Mouse (Mus musculus) hindbrain, embryonic 16.5 days (tissue): ENCODE results near the gene Pla2g4e. TPM values are rescaled to one million over a fixed set of nuclear protein-coding genes. Genes with fewer than 3 reads are reported as not detected.
"Not testable (repeated sequence)": the region's sequence is repeated elsewhere in the genome, so short reads cannot be mapped to it uniquely, and the experiment has no call there.

Source experiments
- ATAC-seq: fragments of 200-750 bp; cut with Nextera tagmentation; 2 replicates; pipeline ENCODE4 v1.8.0; 2017; ENCODE audit warnings: moderate TSS enrichment, moderate library complexity
- H3K27ac ChIP-seq: fragments of 300-500 bp; sonication (generic); 2 replicates; pipeline ENCODE4 v1.5.1; 2014; ENCODE audit warnings: low read depth, mild to moderate bottlenecking, control low read depth, low read length, moderate library complexity
- H3K27me3 ChIP-seq: fragments of 300-500 bp; sonication (generic); replicated peaks from 2 replicates; pipeline ENCODE4 v1.6.1; 2014; ENCODE audit warnings: low read length; ENCODE audit not compliant: control insufficient read depth, insufficient read depth
- H3K36me3 ChIP-seq: fragments of 300-500 bp; sonication (generic); 2 replicates; pipeline ENCODE4 v1.6.1; 2014; ENCODE audit warnings: mild to moderate bottlenecking, low read length, moderate library complexity, mixed read lengths; ENCODE audit not compliant: control insufficient read depth, insufficient read depth
- H3K4me1 ChIP-seq: fragments of 300-500 bp; sonication (generic); 2 replicates; pipeline ENCODE4 v1.6.1; 2014; ENCODE audit warnings: low read depth, low read length; ENCODE audit not compliant: control insufficient read depth, insufficient read depth
- H3K4me2 ChIP-seq: fragments of 300-500 bp; sonication (generic); 2 replicates; pipeline ENCODE4 v1.6.1; 2014; ENCODE audit warnings: mild to moderate bottlenecking, low read length, control low read depth, moderate library complexity
- H3K4me3 ChIP-seq: fragments of 300-500 bp; sonication (generic); 2 replicates; pipeline ENCODE4 v1.5.1; 2014; ENCODE audit warnings: mild to moderate bottlenecking, low read length, control low read depth, moderate library complexity
- H3K9ac ChIP-seq: fragments of 300-500 bp; sonication (generic); 2 replicates; pipeline ENCODE4 v1.6.1; 2014; ENCODE audit warnings: low read depth, mild to moderate bottlenecking, control low read depth, low read length, moderate library complexity
- H3K9me3 ChIP-seq: fragments of 300-500 bp; sonication (generic); 2 replicates; pipeline ENCODE4 v1.6.1; 2014; ENCODE audit warnings: mild to moderate bottlenecking, low read length, moderate library complexity; ENCODE audit not compliant: control insufficient read depth
- WGBS: fragments of 180-500 bp; shearing (Covaris S2); extraction: QIAGEN DNeasy Blood & Tissue Kit; methylation state at CpG from one replicate; pipeline ENCODE4 v1.1.7; 2014; 5-methylcytosine and 5-hydroxymethylcytosine counted together
- polyA plus RNA-seq: library from polyadenylated mRNA; unstranded; fragments of >200 nt; fragmentation: Nextera tagmentation; extraction: Ambion mirVana; gene quantifications from 2 replicates; pipeline ENCODE4 v1.2.1, GENCODE M21; 2015

Gene Pla2g4e
- polyA plus RNA-seq, 1 experiment from 2014 or later: 5.7 TPM

DNA sequence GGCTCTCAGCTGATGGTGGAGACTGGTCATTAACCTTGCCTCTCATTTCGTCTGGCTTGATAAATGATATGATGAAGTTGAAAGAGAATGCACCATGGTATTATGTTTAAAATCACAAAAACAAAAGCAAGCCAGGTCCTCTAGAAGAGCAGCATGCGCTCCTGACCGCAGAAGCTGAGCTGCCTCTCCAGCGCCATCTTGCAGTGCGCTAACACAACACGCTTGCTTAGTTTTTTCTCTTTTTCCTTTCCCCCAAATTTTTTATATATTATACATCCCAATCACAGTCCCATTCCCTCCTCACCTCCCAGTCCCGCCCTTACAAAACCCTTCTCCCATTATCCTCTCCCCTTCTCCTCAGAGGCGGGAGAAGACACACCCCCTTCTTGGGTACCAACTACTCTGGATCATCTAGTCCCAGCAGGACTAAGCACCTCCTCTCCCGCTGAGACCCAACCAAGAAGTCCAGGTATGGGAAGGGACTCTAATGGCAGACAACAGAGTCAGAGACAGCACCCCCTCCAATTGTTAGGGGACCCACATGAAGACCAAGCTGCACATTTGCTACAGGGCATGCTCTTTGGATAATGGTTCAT lies 384 bp upstream of the Pla2g4e start:
- 22% methylated on average over 9 of the region's 9 CpGs for WGBS
- H3K4me1 ChIP-seq: peaks cover 5% of the 10 kb centered on the region
- H3K36me3 ChIP-seq: no peaks in the 10 kb centered on the region
- peak overlapping the region; percentile 47 for H3K4me3 ChIP-seq
- peak; percentile 82 for ATAC-seq
- peak overlapping the region; percentile 83 for H3K4me2 ChIP-seq
- peak overlapping the region; percentile 88 for H3K27ac ChIP-seq
- H3K9me3 ChIP-seq: no peaks in the 10 kb centered on the region
- no peaks in the 10 kb centered on the region for H3K27me3 ChIP-seq
- peak overlapping the region; percentile 72 for H3K9ac ChIP-seq

DNA sequence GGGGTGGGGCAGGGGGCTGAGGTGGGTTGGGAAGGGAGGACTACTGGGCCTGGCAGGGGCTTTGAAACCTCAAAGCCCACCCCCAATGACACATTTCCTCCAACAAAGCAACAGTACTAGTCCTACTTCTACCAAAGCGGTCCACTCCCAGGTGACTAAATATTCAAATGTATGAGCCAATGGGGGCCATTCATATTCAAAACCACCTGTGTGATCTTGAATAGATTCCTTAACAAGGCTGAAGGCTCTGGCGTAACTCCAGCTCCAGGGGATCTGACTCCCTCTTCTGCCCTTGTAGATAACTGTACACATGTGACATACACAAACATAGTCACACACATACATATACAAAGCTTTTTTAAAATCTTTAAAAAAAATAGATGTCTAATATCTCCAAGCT lies 1.1 kb downstream of the Pla2g4e start:
- H3K9ac ChIP-seq: no peak overlapping the region; the same call in 1 of the 2 replicates
- H3K4me1 ChIP-seq: peaks cover 5% of the 10 kb centered on the region
- no peak overlapping the region for H3K27ac ChIP-seq
- peak overlapping the region; percentile 47 for H3K4me3 ChIP-seq
- no peaks in the 10 kb centered on the region for H3K27me3 ChIP-seq
- no peaks in the 10 kb centered on the region for H3K9me3 ChIP-seq
- ATAC-seq: no peak
- H3K4me2 ChIP-seq: peak overlapping the region; percentile 83
- H3K36me3 ChIP-seq: no peaks in the 10 kb centered on the region
- 70% methylated on average over 2 of the region's 2 CpGs for WGBS

DNA sequence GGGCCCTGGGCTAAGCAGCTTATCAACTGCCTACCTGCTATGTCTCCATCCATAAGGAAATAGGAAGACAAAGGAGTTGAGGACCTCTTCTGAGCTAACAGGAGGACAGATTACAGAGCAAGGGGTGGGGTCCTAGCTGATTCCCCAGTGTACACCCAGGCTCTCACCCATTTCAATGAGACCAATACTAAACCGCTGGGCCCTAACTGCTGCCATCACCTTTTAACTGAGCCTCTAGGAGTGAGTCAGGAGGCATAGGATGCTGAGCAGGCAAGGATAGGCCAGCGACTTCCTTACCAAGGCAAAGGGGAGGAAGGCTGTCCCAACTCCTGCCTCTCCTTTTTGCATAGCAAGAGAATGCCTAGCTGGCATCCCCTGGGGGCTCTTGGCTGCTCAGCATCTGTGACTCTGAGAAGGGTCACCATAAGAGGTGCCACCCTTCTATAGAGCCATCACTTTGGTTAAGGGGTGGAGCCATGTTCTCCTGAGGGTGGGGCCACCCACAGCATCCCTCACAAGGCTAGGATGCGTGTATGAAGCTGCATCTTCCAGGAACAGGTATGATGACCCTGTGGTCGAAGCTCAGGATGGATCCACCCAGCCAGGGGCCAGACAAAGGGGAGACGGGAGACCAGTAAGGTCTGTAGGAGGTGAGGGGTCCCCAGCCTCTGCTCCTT lies 2.2 kb downstream of the Pla2g4e start:
- no peak for ATAC-seq
- Histone ChIP-seq H3K27me3 (no peaks in the 10 kb centered on the region), H3K4me1 (peaks cover 5% of the 10 kb centered on the region), H3K36me3 (no peaks in the 10 kb centered on the region), H3K4me3 (no peak overlapping the region), H3K9ac (no peak overlapping the region), H3K4me2 (peak overlapping the region; percentile 27), H3K9me3 (no peaks in the 10 kb centered on the region), H3K27ac (no peak overlapping the region)
- WGBS: 77% methylated on average over 5 of the region's 5 CpGs

DNA sequence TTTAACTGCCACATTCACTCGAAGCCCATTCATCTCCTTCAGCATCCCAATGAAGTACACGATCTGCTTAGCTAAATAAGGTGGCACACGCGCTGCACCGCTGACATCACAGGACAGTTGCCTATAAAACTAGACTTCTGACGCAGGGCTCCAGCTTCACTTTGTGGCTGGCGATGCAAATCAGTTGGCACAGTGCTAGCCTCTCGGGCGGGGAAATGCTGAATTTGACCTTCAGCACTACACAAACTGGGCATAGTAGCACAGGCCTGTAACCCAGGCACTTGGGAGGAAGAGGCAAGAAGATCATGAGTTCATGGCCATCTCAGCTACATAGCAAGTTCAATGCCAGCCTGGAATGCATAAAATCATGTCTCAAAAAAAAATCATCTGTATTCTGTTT lies 6.4 kb downstream of the Pla2g4e start:
- ATAC-seq, H3K9ac ChIP-seq: not testable (repeated sequence)

DNA sequence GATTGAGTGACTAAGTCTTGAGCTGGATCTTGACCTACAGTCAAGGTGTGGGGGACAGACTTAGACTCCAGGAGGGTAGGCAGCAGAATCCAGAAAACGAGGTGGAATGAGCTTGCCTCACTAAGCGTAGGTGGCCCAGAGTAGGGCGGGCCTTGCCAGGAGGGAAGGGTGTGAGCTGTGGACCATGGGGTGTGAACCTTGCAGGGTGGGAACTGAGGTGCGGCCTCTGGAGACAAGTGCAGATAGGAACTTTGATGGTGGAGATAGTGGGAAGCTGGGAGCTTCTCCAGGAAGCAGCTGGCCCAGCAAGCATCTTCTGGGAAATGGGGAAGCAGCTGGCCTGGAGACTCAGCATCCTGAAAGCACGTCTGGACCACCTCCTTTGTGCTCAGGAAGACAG lies 7.4 kb downstream of the Pla2g4e start:
- no peak for ATAC-seq
- Histone ChIP-seq H3K4me3 (no peak overlapping the region), H3K9me3 (no peaks in the 10 kb centered on the region), H3K4me2 (no peak overlapping the region), H3K4me1 (no peaks in the 10 kb centered on the region; the same call in 1 of the 2 replicates), H3K27ac (no peak overlapping the region), H3K36me3 (no peaks in the 10 kb centered on the region), H3K9ac (no peak overlapping the region), H3K27me3 (no peaks in the 10 kb centered on the region)
- 85% methylated on average over 5 of the region's 5 CpGs for WGBS

More for the DNA sequence above, 6.4 kb downstream of the Pla2g4e start:
- not testable (repeated sequence) for H3K4me3 ChIP-seq, H3K27ac ChIP-seq, H3K9me3 ChIP-seq, H3K4me1 ChIP-seq, H3K27me3 ChIP-seq, H3K4me2 ChIP-seq, H3K36me3 ChIP-seq
- WGBS: 86% methylated on average over 6 of the region's 9 CpGs

DNA sequence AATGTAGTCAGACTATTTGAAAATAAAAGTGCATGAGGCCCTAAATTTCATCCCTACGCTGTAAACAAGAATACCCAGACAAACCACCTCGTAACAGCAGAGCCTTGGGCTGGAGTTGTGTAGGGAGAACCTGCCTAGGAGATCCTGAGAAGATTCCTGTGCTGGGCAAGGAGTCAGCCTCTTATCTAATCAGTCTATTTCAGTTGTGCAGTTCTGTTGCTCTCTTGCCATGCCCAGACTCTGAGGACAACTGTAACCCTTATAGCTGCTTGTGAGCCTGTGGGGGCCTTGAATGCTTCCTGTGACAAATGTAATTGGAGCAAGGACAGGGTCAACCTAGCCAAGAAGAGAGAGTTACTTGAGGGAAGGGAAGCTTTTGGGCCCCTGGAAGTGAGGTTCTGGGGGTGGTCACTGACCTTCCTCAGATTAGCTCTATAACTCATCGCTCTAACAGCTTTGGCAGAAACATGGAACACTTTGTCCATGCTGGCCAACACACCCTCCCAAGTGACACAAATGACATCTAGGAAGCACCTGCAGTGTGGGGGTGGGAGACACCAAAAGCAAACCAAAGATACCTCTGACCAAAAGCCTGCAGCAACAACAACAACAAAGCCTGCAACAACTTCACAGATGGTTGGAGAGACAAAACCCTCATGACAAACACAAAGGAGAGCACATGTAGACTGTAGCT lies 9.0 kb downstream of the Pla2g4e start:
- H3K27me3 ChIP-seq: no peaks in the 10 kb centered on the region
- H3K4me2 ChIP-seq: no peak overlapping the region
- no peak for ATAC-seq
- WGBS: 84% methylated on average over 3 of the region's 3 CpGs
- no peaks in the 10 kb centered on the region for H3K4me1 ChIP-seq
- no peak overlapping the region for H3K9ac ChIP-seq
- no peak overlapping the region for H3K4me3 ChIP-seq
- H3K27ac ChIP-seq: no peak overlapping the region
- no peaks in the 10 kb centered on the region for H3K36me3 ChIP-seq
- no peaks in the 10 kb centered on the region for H3K9me3 ChIP-seq

DNA sequence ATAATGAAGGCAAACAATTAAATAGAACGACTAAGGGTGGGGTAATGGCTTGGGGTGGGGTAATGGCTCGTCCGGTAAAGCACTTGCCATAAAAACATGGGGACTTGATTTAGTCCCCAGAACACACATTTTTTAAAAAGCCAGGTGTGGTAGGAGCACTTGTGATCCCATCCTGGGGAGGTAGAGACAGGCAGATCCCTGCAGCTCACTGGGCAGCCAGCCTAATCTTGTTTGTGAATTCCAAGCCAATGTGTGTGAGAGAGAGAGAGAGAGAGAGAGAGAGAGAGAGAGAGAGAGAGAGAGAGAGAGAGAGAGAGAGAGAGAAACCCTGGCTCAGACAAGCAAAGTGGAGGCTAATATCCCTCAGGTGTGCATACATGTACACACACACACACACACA lies 9.8 kb downstream of the Pla2g4e start:
- H3K4me3 ChIP-seq: no peak overlapping the region
- H3K4me2 ChIP-seq: no peak overlapping the region
- H3K27me3 ChIP-seq: no peaks in the 10 kb centered on the region
- no peak for ATAC-seq
- no peak overlapping the region for H3K9ac ChIP-seq
- H3K36me3 ChIP-seq: no peaks in the 10 kb centered on the region
- H3K4me1 ChIP-seq: no peaks in the 10 kb centered on the region
- H3K9me3 ChIP-seq: no peaks in the 10 kb centered on the region
- WGBS: 69% methylated on average over 3 of the region's 3 CpGs
- no peak overlapping the region for H3K27ac ChIP-seq

DNA sequence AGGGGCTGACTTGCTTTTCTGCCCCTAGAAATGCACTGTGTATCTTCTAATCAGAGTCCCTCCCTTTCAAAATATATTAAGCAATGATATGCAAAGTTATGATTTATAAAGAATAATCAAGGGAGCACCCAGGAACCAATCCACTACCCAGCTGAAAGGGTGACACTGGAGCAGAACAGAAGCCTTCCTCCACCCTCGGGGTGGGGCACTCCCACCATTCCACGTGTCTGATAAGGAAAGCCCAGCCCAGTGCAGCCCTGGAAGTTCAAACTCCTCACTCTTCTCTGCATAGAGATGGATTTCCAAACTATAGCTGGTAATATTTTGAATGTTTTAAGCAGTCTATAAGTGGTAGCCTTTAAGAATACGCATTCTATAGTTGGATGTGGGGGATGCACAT lies 13.5 kb downstream of the Pla2g4e start:
- no peak overlapping the region for H3K4me3 ChIP-seq
- no peak overlapping the region for H3K9ac ChIP-seq
- H3K9me3 ChIP-seq: no peaks in the 10 kb centered on the region
- H3K36me3 ChIP-seq: no peaks in the 10 kb centered on the region
- no peak for ATAC-seq
- H3K4me1 ChIP-seq: no peaks in the 10 kb centered on the region
- no peak overlapping the region for H3K27ac ChIP-seq
- no peaks in the 10 kb centered on the region for H3K27me3 ChIP-seq
- no peak overlapping the region for H3K4me2 ChIP-seq
- 69% methylated on average over 3 of the region's 3 CpGs for WGBS

DNA sequence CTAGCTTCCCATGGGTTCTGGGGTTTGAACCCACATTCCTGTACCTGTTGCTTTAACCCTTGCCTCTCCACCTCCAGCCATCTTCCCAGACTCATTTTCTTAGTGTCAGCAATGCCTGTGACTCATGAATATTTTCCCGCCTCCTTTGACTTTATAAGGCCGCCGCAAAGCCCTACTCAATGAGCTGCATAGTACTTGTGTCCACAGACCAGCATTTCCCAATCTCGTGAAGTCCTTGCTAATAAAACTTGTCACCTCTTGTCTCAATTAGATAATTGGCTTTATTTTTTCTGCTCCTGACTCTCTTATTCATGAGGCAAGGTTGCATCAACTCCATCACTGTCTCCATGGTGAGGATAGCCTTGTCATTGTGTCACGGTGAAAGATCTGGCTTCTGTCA lies 30.5 kb downstream of the Pla2g4e start:
- H3K27me3 ChIP-seq: no peaks in the 10 kb centered on the region
- no peak overlapping the region for H3K4me3 ChIP-seq
- 91% methylated on average over 5 of the region's 5 CpGs for WGBS
- H3K9me3 ChIP-seq: no peaks in the 10 kb centered on the region
- no peak overlapping the region for H3K27ac ChIP-seq
- ATAC-seq: no peak
- H3K4me2 ChIP-seq: no peak overlapping the region
- no peaks in the 10 kb centered on the region for H3K4me1 ChIP-seq
- H3K36me3 ChIP-seq: no peaks in the 10 kb centered on the region
- H3K9ac ChIP-seq: no peak overlapping the region
